Mouse (Mus musculus) G1E (cell line): ENCODE measurements around the gene Ehf. TPM values are rescaled to one million over a fixed set of nuclear protein-coding genes. Genes with fewer than 3 reads are reported as not detected.

Source experiments
- ATAC-seq: 2 replicates; pipeline ENCODE4 v1.8.0; 2016; ENCODE audit warnings: mild to moderate bottlenecking; ENCODE audit not compliant: insufficient number of reproducible peaks, poor library complexity, low FRiP score, severe bottlenecking; ENCODE audit errors: extremely low read depth
- DNase-seq: peaks from one replicate; pipeline ENCODE4 v3.0.0; 2012; ENCODE audit warnings: low spot score
- H3K27me3 ChIP-seq: 2 replicates; pipeline ENCODE4 v1.6.1; 2012; ENCODE audit warnings: mild to moderate bottlenecking, low read length, inconsistent platforms; ENCODE audit not compliant: insufficient read depth
- H3K36me3 ChIP-seq: replicated peaks from 2 replicates; pipeline ENCODE3; 2012; ENCODE audit warnings: mild to moderate bottlenecking, inconsistent platforms
- H3K4me1 ChIP-seq: 2 replicates; pipeline ENCODE4 v1.6.1; 2012; ENCODE audit warnings: low read depth, low read length, inconsistent platforms, mixed read lengths; ENCODE audit not compliant: insufficient read depth
- H3K4me3 ChIP-seq: 2 replicates; pipeline ENCODE4 v1.5.1; 2012; ENCODE audit warnings: low read depth, mild to moderate bottlenecking, inconsistent platforms, low read length, moderate library complexity, mixed read lengths
- H3K9me3 ChIP-seq: replicated peaks from 2 replicates; pipeline ENCODE4 v1.6.1; 2012; ENCODE audit warnings: inconsistent platforms
- CTCF ChIP-seq: IDR thresholded peaks from 2 replicates; pipeline ENCODE4 v1.5.1; 2012; ENCODE audit warnings: low read depth, low read length, inconsistent platforms, mixed read lengths
- GATA1 ChIP-seq: IDR thresholded peaks from 2 replicates; pipeline ENCODE4 v1.6.1; 2012; ENCODE audit warnings: borderline replicate concordance, low read length, inconsistent platforms, mixed read lengths
- GATA2 ChIP-seq: IDR thresholded peaks from 2 replicates; pipeline ENCODE4 v1.6.1; 2012; ENCODE audit warnings: low read depth, low read length, inconsistent platforms, borderline replicate concordance
- POLR2AphosphoS5 ChIP-seq: IDR thresholded peaks from 2 replicates; pipeline ENCODE4 v1.6.1; 2012; ENCODE audit warnings: low read depth, low read length, inconsistent platforms; ENCODE audit not compliant: insufficient replicate concordance
- TAL1 ChIP-seq: conservative IDR thresholded peaks from 2 replicates; pipeline ENCODE4 v1.6.1; 2012; ENCODE audit warnings: low read depth, low read length, inconsistent platforms, mixed read lengths
- polyA plus RNA-seq: library from polyadenylated mRNA; stranded (reverse); fragments of >175 nt; gene quantifications from 2 replicates; pipeline ENCODE4 v1.2.3, GENCODE M21; 2012
- total RNA-seq, 2 experiments: library from RNA; stranded (forward) in 1 of 2; stranded (reverse) in 1 of 2; fragments of 200-1000 nt in 1 of 2; fragments of >200 nt in 1 of 2; fragmentation: Nextera tagmentation in 1 of 2; gene quantifications; 2 replicates each; pipeline ENCODE4 v1.2.3; 2014 to 2017

Gene Ehf
- total and polyA plus RNA-seq, 3 experiments: 0.15 to 21.1 (median 0.98) TPM

DNA sequence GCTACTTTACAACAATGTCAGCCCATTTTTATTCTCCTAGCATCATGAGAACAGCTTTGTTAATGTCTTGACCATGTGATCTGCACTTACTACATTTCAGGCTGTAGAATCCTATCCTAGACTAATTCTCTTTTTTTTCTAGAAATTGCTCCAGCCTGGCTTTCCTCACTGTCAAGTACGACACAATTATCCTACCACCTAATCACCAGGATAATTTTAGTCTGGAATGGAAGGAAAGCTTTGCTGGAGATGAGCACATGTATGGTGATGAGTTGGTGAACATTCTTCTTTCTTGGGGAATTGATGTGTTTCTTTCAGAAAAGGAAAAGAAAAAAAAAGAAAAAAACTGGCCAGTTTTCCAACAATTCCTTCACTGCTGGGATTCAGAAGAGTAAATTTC, 28.8 kb downstream of the Ehf start:
- no peak for DNase-seq
- no peak for ATAC-seq
- Histone ChIP-seq H3K27me3 (peaks cover 31% of the 10 kb centered on the region), H3K9me3 (no peaks in the 10 kb centered on the region), H3K4me1 (no peaks in the 10 kb centered on the region), H3K36me3 (no peaks in the 10 kb centered on the region), H3K4me3 (no peak overlapping the region)
- TF ChIP-seq GATA1: no peak
- no peak for TF ChIP-seq POLR2AphosphoS5
- no peak for TF ChIP-seq CTCF
- no peak for TF ChIP-seq GATA2
- TF ChIP-seq TAL1: no peak

DNA sequence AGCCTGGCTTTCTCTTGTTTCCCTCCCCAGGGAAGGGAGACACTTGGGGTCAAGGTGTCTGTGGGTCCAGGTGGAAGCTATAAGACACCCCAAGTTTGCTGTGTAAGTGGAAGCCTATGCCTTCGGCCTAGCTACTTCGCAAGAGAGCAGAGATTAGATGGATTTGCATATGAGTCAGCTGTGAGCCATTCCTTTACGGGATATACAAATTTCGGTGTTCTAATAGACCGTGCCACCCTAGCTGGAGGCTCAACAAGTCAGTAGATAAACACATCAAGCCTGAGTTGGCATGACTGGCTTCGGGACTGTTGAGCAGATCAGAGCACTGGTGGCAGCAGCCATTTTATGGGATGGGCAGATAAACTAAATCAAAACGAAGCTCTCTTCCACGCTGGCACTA, 31.6 kb downstream of the Ehf start:
- DNase-seq: no peak
- Histone ChIP-seq H3K4me1 (no peaks in the 10 kb centered on the region), H3K27me3 (peaks cover 22% of the 10 kb centered on the region), H3K4me3 (no peak overlapping the region), H3K36me3 (no peaks in the 10 kb centered on the region), H3K9me3 (no peaks in the 10 kb centered on the region)
- TF ChIP-seq GATA1: no peak
- TF ChIP-seq GATA2: no peak
- no peak for TF ChIP-seq CTCF
- no peak for TF ChIP-seq TAL1
- no peak for TF ChIP-seq POLR2AphosphoS5
- no peak for ATAC-seq

GRCm38 (mm10) chr2:103270556-103271160, 32.4 kb downstream of the Ehf start:
- ATAC-seq (no peak), DNase-seq (no peak)
- Histone ChIP-seq H3K36me3 (no peaks in the 10 kb centered on the region), H3K4me3 (no peak overlapping the region), H3K27me3 (peaks cover 24% of the 10 kb centered on the region; the same call in 1 of the 2 replicates), H3K4me1 (no peaks in the 10 kb centered on the region), H3K9me3 (no peaks in the 10 kb centered on the region)
- TF ChIP-seq TAL1 (no peak), GATA1 (no peak)

- H3K36me3 ChIP-seq: no peaks in the 10 kb centered on the region
- ATAC-seq (no peak), DNase-seq (no peak)
- TF ChIP-seq POLR2AphosphoS5 (no peak), TAL1 (no peak), GATA2 (no peak), GATA1 (no peak), CTCF (no peak)
- no peaks in the 10 kb centered on the region for H3K9me3 ChIP-seq
- H3K4me3 ChIP-seq: no peak overlapping the region
- H3K27me3 ChIP-seq: peaks cover 27% of the 10 kb centered on the region
- no peaks in the 10 kb centered on the region; the same call in 1 of the 2 replicates for H3K4me1 ChIP-seq
Observed at GRCm38 (mm10) chr2:103239086-103239485, 64.0 kb downstream of the Ehf start.

DNA sequence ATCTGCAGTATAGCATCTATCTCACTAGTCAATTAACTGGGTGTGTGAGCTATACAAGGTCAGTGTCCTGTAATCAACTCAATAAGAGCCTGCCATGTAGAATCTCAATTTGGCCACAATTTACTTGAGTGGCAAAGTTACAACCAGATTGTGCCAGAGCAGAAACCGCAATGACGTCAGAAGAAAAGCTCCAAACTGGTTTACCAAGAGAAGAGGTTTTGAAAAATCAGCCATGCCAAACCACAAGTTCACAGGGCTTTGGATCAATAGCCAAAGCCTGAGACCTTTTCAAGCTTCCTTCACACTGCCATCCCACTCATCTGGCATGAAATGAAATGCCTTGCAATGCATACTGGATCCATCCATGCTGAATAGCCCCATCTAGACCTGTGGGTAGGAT, 76.3 kb downstream of the Ehf start:
- Histone ChIP-seq H3K4me1 (no peaks in the 10 kb centered on the region), H3K27me3 (peaks cover 35% of the 10 kb centered on the region), H3K36me3 (no peaks in the 10 kb centered on the region), H3K9me3 (no peaks in the 10 kb centered on the region), H3K4me3 (no peak overlapping the region)
- no peak for TF ChIP-seq CTCF
- no peak for TF ChIP-seq GATA1
- TF ChIP-seq TAL1: no peak
- no peak for TF ChIP-seq GATA2
- TF ChIP-seq POLR2AphosphoS5: no peak
- ATAC-seq: no peak
- no peak for DNase-seq

DNA sequence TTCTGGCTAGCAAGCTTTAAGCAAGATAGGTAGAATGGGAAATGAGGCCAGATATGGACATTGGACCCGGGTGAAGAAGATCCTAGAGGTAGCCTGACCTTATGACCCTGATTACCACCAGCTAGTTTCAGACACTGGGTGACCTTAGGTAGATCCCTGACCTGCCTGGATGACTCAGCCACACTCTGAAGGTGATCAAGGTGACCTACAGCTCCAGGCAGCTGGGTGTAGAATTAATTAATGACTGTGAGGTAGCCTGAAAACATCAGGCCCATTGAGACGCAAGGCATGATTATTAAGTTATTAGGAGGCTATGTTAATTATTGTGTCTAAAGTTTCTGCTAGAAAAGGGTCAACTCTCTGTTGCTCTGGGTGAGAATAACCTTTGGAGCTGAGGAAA, 82.2 kb downstream of the Ehf start:
- H3K27me3 ChIP-seq: peaks cover 47% of the 10 kb centered on the region
- no peaks in the 10 kb centered on the region for H3K9me3 ChIP-seq
- TF ChIP-seq TAL1 (no peak), GATA2 (no peak), CTCF (no peak), GATA1 (no peak), POLR2AphosphoS5 (no peak)
- H3K36me3 ChIP-seq: no peaks in the 10 kb centered on the region
- no peaks in the 10 kb centered on the region for H3K4me1 ChIP-seq
- no peak overlapping the region for H3K4me3 ChIP-seq
- no peak for DNase-seq
- ATAC-seq: no peak

GRCm38 (mm10) chr2:103218323-103218722, 84.8 kb downstream of the Ehf start:
- no peak for ATAC-seq
- H3K36me3 ChIP-seq: no peaks in the 10 kb centered on the region
- peaks cover 43% of the 10 kb centered on the region for H3K27me3 ChIP-seq

More at GRCm38 (mm10) chr2:103218323-103218722, 84.8 kb downstream of the Ehf start:
- no peaks in the 10 kb centered on the region for H3K9me3 ChIP-seq
- TF ChIP-seq GATA2: no peak
- no peak for TF ChIP-seq GATA1
- TF ChIP-seq POLR2AphosphoS5: no peak
- no peak for TF ChIP-seq TAL1
- TF ChIP-seq CTCF: no peak
- H3K4me3 ChIP-seq: no peak overlapping the region
- no peak for DNase-seq
- H3K4me1 ChIP-seq: peaks cover 12% of the 10 kb centered on the region
